Mouse (Mus musculus): Measurements from ENCODE around the gene Atp6v0d1. TPM values are rescaled to one million over a fixed set of nuclear protein-coding genes. Genes with fewer than 3 reads are reported as not detected.

The Atp6v0d1 gene
- total and polyA plus RNA-seq, 3 experiments, result 48.8 to 53.6 (median 51.0) TPM

DNA sequence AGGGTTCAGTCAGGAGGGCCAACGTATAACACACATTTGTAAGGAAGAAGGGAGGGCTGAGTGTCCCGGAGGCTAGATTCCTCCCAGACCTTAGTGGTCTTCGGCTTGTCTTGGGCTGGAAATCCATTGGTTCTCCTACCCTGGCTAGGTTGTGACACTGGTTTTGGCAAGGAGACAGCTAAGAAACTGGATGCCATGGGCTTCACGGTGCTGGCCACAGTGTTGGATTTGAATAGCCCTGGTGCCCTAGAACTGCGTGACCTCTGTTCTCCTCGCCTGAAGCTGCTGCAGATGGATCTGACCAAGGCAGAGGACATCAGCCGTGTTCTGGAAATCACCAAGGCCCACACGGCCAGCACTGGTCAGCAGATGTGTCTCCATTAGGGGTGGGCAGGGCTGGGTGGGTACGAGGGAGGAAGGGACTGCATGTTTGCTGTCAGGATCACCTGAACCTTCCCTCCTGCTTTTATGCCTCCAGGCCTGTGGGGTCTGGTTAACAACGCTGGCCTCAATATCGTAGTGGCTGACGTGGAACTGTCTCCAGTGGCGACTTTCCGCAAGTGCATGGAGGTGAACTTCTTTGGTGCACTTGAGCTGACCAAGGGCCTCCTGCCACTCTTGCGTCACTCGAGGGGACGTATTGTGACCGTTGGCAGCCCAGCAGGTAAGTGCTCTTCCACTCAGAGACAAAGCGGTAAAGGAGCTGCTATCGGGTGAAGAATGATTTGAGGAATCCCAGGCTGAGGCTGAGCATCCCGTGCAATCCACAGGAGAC is 43.7 kb downstream of the Atp6v0d1 start:
- TF ChIP-seq E2F4 (IDR thresholded peaks at IDR 0.05; ENCODE audit: insufficient replicate concordance, low read depth, low read length) (no peak), POLR2AphosphoS2 (IDR thresholded peaks at IDR 0.05; ENCODE audit: low read depth, low read length) (no peak), HCFC1 (IDR thresholded peaks at IDR 0.05; ENCODE audit: low read depth, low read length) (no peak), MAFK (IDR thresholded peaks at IDR 0.05; ENCODE audit: insufficient replicate concordance, low read length) (no peak), IRF4 (IDR thresholded peaks at IDR 0.05; ENCODE audit: low read depth, low read length) (no peak), EP300 (IDR thresholded peaks at IDR 0.05; ENCODE audit: low read length) (no peak)
- Histone ChIP-seq H3K4me2 (ENCODE audit: insufficient read depth, low read depth, poor library complexity, severe bottlenecking) (no peak overlapping the region), H3K27me3 (replicated peaks) (peaks cover 10% of the 10 kb centered on the region), H3K9ac (ENCODE audit: insufficient read depth, low read depth) (no peak overlapping the region), H3K36me3 (replicated peaks in 1 of 2; ENCODE audit: control insufficient read depth in 1 of 2, insufficient read depth in 1 of 2, low read length in 1 of 2) (peaks cover 28 to 66% of the 10 kb centered on the region in 2 experiments), H3K4me1 (ENCODE audit: control insufficient read depth in 1 of 2, insufficient read depth in 2 of 2) (peaks cover 4 to 6% of the 10 kb centered on the region in 2 experiments), H3K4me3 (replicated peaks in 1 of 3; ENCODE audit: low read depth in 2 of 3, low read length in 2 of 3, poor library complexity in 1 of 3) (no peak overlapping the region), H3K79me2 (replicated peaks; ENCODE audit: control insufficient read depth, extremely low read depth, insufficient read depth, poor library complexity, severe bottlenecking) (no peaks in the 10 kb centered on the region), H3K9me3 (replicated peaks; ENCODE audit: low read length) (no peaks in the 10 kb centered on the region), H3K27ac (ENCODE audit: insufficient read depth, low read depth) (no peak overlapping the region)
- DNase-seq (ENCODE audit: extremely low read depth), result no peak
- dilution Hi-C loops (cut with MboI; ENCODE audit: extremely low pct_ligation_motif_present, extremely low pct_unique_long_range_greater_than_20kb, low sequenced_read_pairs) (no loop called here), in situ Hi-C loops (cut with MboI; ENCODE audit: low pct_ligation_motif_present, low pct_unique_long_range_greater_than_20kb, low sequenced_read_pairs) (no loop called here)

DNA sequence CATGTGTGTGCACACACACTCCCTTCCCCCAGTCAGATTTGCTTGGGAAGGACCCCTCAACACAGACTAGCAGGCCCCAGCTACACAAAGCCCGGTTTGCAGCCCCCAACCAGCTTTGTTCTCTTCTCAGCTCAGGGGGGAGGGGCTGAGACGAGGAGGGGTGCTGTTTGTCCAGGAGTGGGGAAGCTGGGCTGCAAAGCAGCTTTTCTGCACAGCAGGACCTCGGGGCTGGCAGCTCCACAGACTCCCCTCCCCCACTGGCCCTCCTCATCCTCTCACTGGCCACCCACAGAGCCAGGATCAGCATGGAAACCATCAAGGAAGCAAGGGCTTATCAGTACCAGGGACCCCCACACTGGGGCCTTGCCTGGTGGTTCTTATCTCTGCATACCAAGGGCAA is 44.8 kb downstream of the Atp6v0d1 start:
- H3K4me2 ChIP-seq (ENCODE audit: insufficient read depth, low read depth, poor library complexity, severe bottlenecking), result no peak overlapping the region
- in situ Hi-C loops (cut with MboI; ENCODE audit: low pct_ligation_motif_present, low pct_unique_long_range_greater_than_20kb, low sequenced_read_pairs) (no loop called here), dilution Hi-C loops (cut with MboI; ENCODE audit: extremely low pct_ligation_motif_present, extremely low pct_unique_long_range_greater_than_20kb, low sequenced_read_pairs) (no loop called here)
- H3K27me3 ChIP-seq (replicated peaks), result peaks cover 21% of the 10 kb centered on the region
- H3K4me1 ChIP-seq (ENCODE audit: control insufficient read depth in 1 of 2, insufficient read depth in 2 of 2), result peaks cover 4 to 10% of the 10 kb centered on the region in 2 experiments
- no peak overlapping the region for H3K27ac ChIP-seq (ENCODE audit: insufficient read depth, low read depth)
- H3K79me2 ChIP-seq (replicated peaks; ENCODE audit: control insufficient read depth, extremely low read depth, insufficient read depth, poor library complexity, severe bottlenecking), result no peaks in the 10 kb centered on the region
- TF ChIP-seq JUND (conservative IDR thresholded peaks at IDR 0.05; ENCODE audit: low read depth, low read length), result no peak
- TF ChIP-seq POLR2A (IDR thresholded peaks at IDR 0.05; ENCODE audit: low read depth, low read length), result no peak
- TF ChIP-seq MAX (IDR thresholded peaks at IDR 0.05; ENCODE audit: low read length), result no peak
- no peak for TF ChIP-seq ELF1 (IDR thresholded peaks at IDR 0.05; ENCODE audit: low read depth, low read length)
- no peak for TF ChIP-seq IRF4 (IDR thresholded peaks at IDR 0.05; ENCODE audit: low read depth, low read length)
- no peak for TF ChIP-seq ZNF384 (IDR thresholded peaks at IDR 0.05; ENCODE audit: low read depth, low read length)
- no peaks in the 10 kb centered on the region for H3K9me3 ChIP-seq (replicated peaks; ENCODE audit: low read length)
- no peak overlapping the region for H3K4me3 ChIP-seq (replicated peaks in 1 of 3; ENCODE audit: low read depth in 2 of 3, low read length in 2 of 3, poor library complexity in 1 of 3)
- no peak overlapping the region for H3K9ac ChIP-seq (ENCODE audit: insufficient read depth, low read depth)
- DNase-seq (ENCODE audit: extremely low read depth), result no peak
- peaks cover 23 to 55% of the 10 kb centered on the region in 2 experiments for H3K36me3 ChIP-seq (replicated peaks in 1 of 2; ENCODE audit: control insufficient read depth in 1 of 2, insufficient read depth in 1 of 2, low read length in 1 of 2)

- Histone ChIP-seq H3K4me3 (replicated peaks in 1 of 3; ENCODE audit: low read depth in 2 of 3, low read length in 2 of 3, poor library complexity in 1 of 3) (no peak overlapping the region), H3K27ac (ENCODE audit: insufficient read depth, low read depth) (no peak overlapping the region), H3K79me2 (replicated peaks; ENCODE audit: control insufficient read depth, extremely low read depth, insufficient read depth, poor library complexity, severe bottlenecking) (no peaks in the 10 kb centered on the region), H3K4me1 (ENCODE audit: control insufficient read depth in 1 of 2, insufficient read depth in 2 of 2) (peaks cover 4 to 10% of the 10 kb centered on the region in 2 experiments), H3K27me3 (replicated peaks) (peaks cover 21% of the 10 kb centered on the region), H3K36me3 (replicated peaks in 1 of 2; ENCODE audit: control insufficient read depth in 1 of 2, insufficient read depth in 1 of 2, low read length in 1 of 2) (peaks cover 23 to 50% of the 10 kb centered on the region in 2 experiments), H3K9ac (ENCODE audit: insufficient read depth, low read depth) (no peak overlapping the region), H3K4me2 (ENCODE audit: insufficient read depth, low read depth, poor library complexity, severe bottlenecking) (no peak overlapping the region), H3K9me3 (replicated peaks; ENCODE audit: low read length) (no peaks in the 10 kb centered on the region)
- no peak for TF ChIP-seq PAX5 (IDR thresholded peaks at IDR 0.05; ENCODE audit: low read length)
- no peak for TF ChIP-seq KAT2A (IDR thresholded peaks at IDR 0.05; ENCODE audit: insufficient replicate concordance, low read length)
- in situ Hi-C loops (cut with MboI; ENCODE audit: low pct_ligation_motif_present, low pct_unique_long_range_greater_than_20kb, low sequenced_read_pairs), result no loop called here
- dilution Hi-C loops (cut with MboI; ENCODE audit: extremely low pct_ligation_motif_present, extremely low pct_unique_long_range_greater_than_20kb, low sequenced_read_pairs), result no loop called here
- no peak for DNase-seq (ENCODE audit: extremely low read depth)
Measured at GRCm38 (mm10) chr8:105520521-105520920, 45.3 kb downstream of the Atp6v0d1 start.
